Mouse (Mus musculus): Measurements from ENCODE around the gene Gm28041. TPM values are rescaled to one million over a fixed set of nuclear protein-coding genes. Genes with fewer than 3 reads are reported as not detected.

The Gm28041 gene
- polyA plus RNA-seq, 1 experiment: 1.0 TPM

GRCm38 (mm10) chr13:67343422-67343821 lies 32.1 kb downstream of the Gm28041 start:
- no peaks in the 10 kb centered on the region for H3K79me2 ChIP-seq (ENCODE audit: control insufficient read depth, insufficient read depth)
- H3K4me2 ChIP-seq (ENCODE audit: low read depth): no peak overlapping the region
- H3K4me3 ChIP-seq: no peak overlapping the region
- H3ac ChIP-seq (ENCODE audit: control insufficient read depth, insufficient read length): no peak overlapping the region
- peaks cover 3% of the 10 kb centered on the region for H3K36me3 ChIP-seq (ENCODE audit: control insufficient read depth, insufficient read depth)
- H3K27me3 ChIP-seq (ENCODE audit: control insufficient read depth, insufficient read depth, insufficient read length): no peaks in the 10 kb centered on the region
- TF ChIP-seq POLR2AphosphoS2 (IDR thresholded peaks at IDR 0.05; ENCODE audit: insufficient read length, low read depth): no peak
- no peak for TF ChIP-seq POLR2A (IDR thresholded peaks at IDR 0.05; ENCODE audit: insufficient read length, low read depth)
- TF ChIP-seq E2F4 (IDR thresholded peaks at IDR 0.05; ENCODE audit: insufficient read depth): no peak
- TF ChIP-seq MAX (IDR thresholded peaks at IDR 0.05; ENCODE audit: low read depth): no peak
- no peak for TF ChIP-seq CEBPB (IDR thresholded peaks at IDR 0.05; ENCODE audit: insufficient read depth, poor library complexity, severe bottlenecking)
- TF ChIP-seq MYOD1 (IDR thresholded peaks at IDR 0.05; ENCODE audit: control insufficient read depth in 1 of 3, insufficient read length in 2 of 3, low read depth in 2 of 3): no peak
- TF ChIP-seq REST (IDR thresholded peaks at IDR 0.05; ENCODE audit: insufficient read depth, insufficient read length): no peak
- no peak for TF ChIP-seq USF1 (IDR thresholded peaks at IDR 0.05; ENCODE audit: low read depth)
- no peak for TF ChIP-seq MYOG (IDR thresholded peaks at IDR 0.05; ENCODE audit: control insufficient read depth in 1 of 3, insufficient read depth in 1 of 3, insufficient read length in 2 of 3, low read depth in 2 of 3)
- TF ChIP-seq TCF3 (IDR thresholded peaks at IDR 0.05; ENCODE audit: insufficient read length, low read depth): no peak
- no peak for TF ChIP-seq TCF12 (IDR thresholded peaks at IDR 0.05; ENCODE audit: insufficient read depth, poor library complexity, severe bottlenecking)
- TF ChIP-seq SRF (IDR thresholded peaks at IDR 0.05; ENCODE audit: control insufficient read depth, insufficient read length, low read depth): no peak

GRCm38 (mm10) chr13:67332877-67333276 lies 42.7 kb downstream of the Gm28041 start:
- Histone ChIP-seq H3K27me3 (ENCODE audit: control insufficient read depth, insufficient read depth, insufficient read length) (no peaks in the 10 kb centered on the region), H3ac (ENCODE audit: control insufficient read depth, insufficient read length) (no peak overlapping the region), H3K4me3 (peak overlapping the region; percentile 28), H3K4me2 (ENCODE audit: low read depth) (peak overlapping the region; percentile 84), H3K36me3 (ENCODE audit: control insufficient read depth, insufficient read depth) (no peaks in the 10 kb centered on the region), H3K79me2 (ENCODE audit: control insufficient read depth, insufficient read depth) (no peaks in the 10 kb centered on the region)
- TF ChIP-seq TCF3 (IDR thresholded peaks at IDR 0.05; ENCODE audit: insufficient read length, low read depth) (no peak), MYOG (IDR thresholded peaks at IDR 0.05; ENCODE audit: control insufficient read depth in 1 of 3, insufficient read depth in 1 of 3, insufficient read length in 2 of 3, low read depth in 2 of 3) (no peak), SRF (IDR thresholded peaks at IDR 0.05; ENCODE audit: control insufficient read depth, insufficient read length, low read depth) (no peak), MYOD1 (IDR thresholded peaks at IDR 0.05; ENCODE audit: control insufficient read depth in 1 of 3, insufficient read length in 2 of 3, low read depth in 2 of 3) (no peak), TCF12 (IDR thresholded peaks at IDR 0.05; ENCODE audit: insufficient read depth, poor library complexity, severe bottlenecking) (no peak), REST (IDR thresholded peaks at IDR 0.05; ENCODE audit: insufficient read depth, insufficient read length) (no peak), POLR2AphosphoS2 (IDR thresholded peaks at IDR 0.05; ENCODE audit: insufficient read length, low read depth) (no peak), POLR2A (IDR thresholded peaks at IDR 0.05; ENCODE audit: insufficient read length, low read depth) (no peak), E2F4 (IDR thresholded peaks at IDR 0.05; ENCODE audit: insufficient read depth) (no peak)

GRCm38 (mm10) chr13:67332019-67332724 lies 43.4 kb downstream of the Gm28041 start, which contains the start of gene Zfp595:
TSS of gene Zfp595 (minus strand) at chr13:67332570.
- TF ChIP-seq USF1 (IDR thresholded peaks at IDR 0.05; ENCODE audit: low read depth) (no peak), SRF (IDR thresholded peaks at IDR 0.05; ENCODE audit: control insufficient read depth, insufficient read length, low read depth) (peak; percentile 17)
- H3K4me2 ChIP-seq (ENCODE audit: low read depth): peak within 1 kb of the TSS; percentile 84
- H3K36me3 ChIP-seq (ENCODE audit: control insufficient read depth, insufficient read depth): no peaks in the 10 kb centered on the region
- no peaks in the 10 kb centered on the region for H3K79me2 ChIP-seq (ENCODE audit: control insufficient read depth, insufficient read depth)
- H3K4me3 ChIP-seq: peak within 1 kb of the TSS; percentile 28
- no peak within 1 kb of the TSS for H3ac ChIP-seq (ENCODE audit: control insufficient read depth, insufficient read length)
- no peaks in the 10 kb centered on the region for H3K27me3 ChIP-seq (ENCODE audit: control insufficient read depth, insufficient read depth, insufficient read length)

GRCm38 (mm10) chr13:67306718-67307117 lies 68.8 kb downstream of the Gm28041 start:
- no peaks in the 10 kb centered on the region for H3K79me2 ChIP-seq (ENCODE audit: control insufficient read depth, insufficient read depth)
- peak overlapping the region; percentile 20 for H3ac ChIP-seq (ENCODE audit: control insufficient read depth, insufficient read length)
- H3K36me3 ChIP-seq (ENCODE audit: control insufficient read depth, insufficient read depth): no peaks in the 10 kb centered on the region
- peak overlapping the region; percentile 90 for H3K4me2 ChIP-seq (ENCODE audit: low read depth)
- TF ChIP-seq REST (IDR thresholded peaks at IDR 0.05; ENCODE audit: insufficient read depth, insufficient read length) (no peak), POLR2AphosphoS2 (IDR thresholded peaks at IDR 0.05; ENCODE audit: insufficient read length, low read depth) (no peak), E2F4 (IDR thresholded peaks at IDR 0.05; ENCODE audit: insufficient read depth) (no peak), MYOG (IDR thresholded peaks at IDR 0.05; ENCODE audit: control insufficient read depth in 1 of 3, insufficient read depth in 1 of 3, insufficient read length in 2 of 3, low read depth in 2 of 3) (no peak), SRF (IDR thresholded peaks at IDR 0.05; ENCODE audit: control insufficient read depth, insufficient read length, low read depth) (no peak), TCF3 (IDR thresholded peaks at IDR 0.05; ENCODE audit: insufficient read length, low read depth) (no peak), MAX (IDR thresholded peaks at IDR 0.05; ENCODE audit: low read depth) (no peak), CEBPB (IDR thresholded peaks at IDR 0.05; ENCODE audit: insufficient read depth, poor library complexity, severe bottlenecking) (no peak), MYOD1 (IDR thresholded peaks at IDR 0.05; ENCODE audit: control insufficient read depth in 1 of 3, insufficient read length in 2 of 3, low read depth in 2 of 3) (no peak), POLR2A (IDR thresholded peaks at IDR 0.05; ENCODE audit: insufficient read length, low read depth) (no peak), TCF12 (IDR thresholded peaks at IDR 0.05; ENCODE audit: insufficient read depth, poor library complexity, severe bottlenecking) (no peak)
- H3K27me3 ChIP-seq (ENCODE audit: control insufficient read depth, insufficient read depth, insufficient read length): no peaks in the 10 kb centered on the region
- H3K4me3 ChIP-seq: peak overlapping the region; percentile 38
